Mouse (Mus musculus) cortical plate, adult 2 months (tissue): ENCODE measurements around the gene Pip4p1.

Experiments
- CTCF ChIP-seq: fragments of 200-500 bp; IDR thresholded peaks from 2 replicates; pipeline ENCODE4 v1.5.1; 2011; ENCODE audit warnings: mild to moderate bottlenecking, control low read depth, low read length; ENCODE audit not compliant: insufficient read depth; ENCODE audit errors: extremely low read depth
- POLR2A ChIP-seq: fragments of 200-500 bp; IDR thresholded peaks from 2 replicates; pipeline ENCODE4 v1.6.1; 2011; ENCODE audit warnings: mild to moderate bottlenecking, low read length, control low read depth; ENCODE audit not compliant: insufficient read depth; ENCODE audit errors: extremely low read depth

DNA sequence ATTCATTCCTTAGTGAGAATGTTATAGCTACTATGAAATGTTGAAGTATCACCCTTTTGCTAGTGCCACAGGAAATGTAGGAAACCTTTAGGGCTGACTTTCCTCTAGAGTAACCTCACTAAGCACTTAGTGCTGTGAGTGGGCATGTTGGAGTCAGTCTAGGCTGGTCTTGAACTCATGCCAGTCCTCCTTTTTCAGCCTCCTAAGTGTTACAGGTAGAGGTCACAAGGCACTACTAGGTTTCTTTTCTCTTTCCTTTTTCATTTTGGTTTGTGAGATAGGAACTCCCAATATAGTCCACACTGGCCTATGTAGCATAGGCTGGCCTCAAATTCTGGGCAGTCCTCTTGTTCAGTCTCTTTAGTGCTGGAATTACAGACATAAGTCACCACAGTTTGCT is 35.2 kb downstream of the Pip4p1 start:
- no peak for TF ChIP-seq CTCF
- TF ChIP-seq POLR2A, result no peak
